Mouse (Mus musculus) embryonic facial prominence, embryonic 12.5 days (tissue): Measurements from ENCODE around the gene Neb. TPM values are rescaled to one million over a fixed set of nuclear protein-coding genes. Genes with fewer than 3 reads are reported as not detected.

Experiments
- ATAC-seq: fragments of 200-750 bp; cut with Nextera tagmentation; 2 replicates; pipeline ENCODE4 v1.8.0; 2017; ENCODE audit not compliant: insufficient number of reproducible peaks, insufficient read depth, low FRiP score, low TSS enrichment
- H3K27ac ChIP-seq: fragments of 300-500 bp; sonication (generic); 2 replicates; pipeline ENCODE4 v1.5.1; 2016; ENCODE audit warnings: mild to moderate bottlenecking
- H3K27me3 ChIP-seq: fragments of 300-500 bp; sonication (generic); 2 replicates; pipeline ENCODE4 v1.6.1; 2016; ENCODE audit warnings: mild to moderate bottlenecking, moderate library complexity
- H3K36me3 ChIP-seq: fragments of 300-500 bp; sonication (generic); 2 replicates; pipeline ENCODE4 v1.6.1; 2016; ENCODE audit warnings: mild to moderate bottlenecking
- H3K4me1 ChIP-seq: fragments of 300-500 bp; sonication (generic); 2 replicates; pipeline ENCODE4 v1.6.1; 2016
- H3K4me2 ChIP-seq: fragments of 300-500 bp; sonication (generic); replicated peaks from 2 replicates; pipeline ENCODE4 v1.6.1; 2016; ENCODE audit warnings: mild to moderate bottlenecking, moderate library complexity
- H3K4me3 ChIP-seq: fragments of 300-500 bp; sonication (generic); 2 replicates; pipeline ENCODE4 v1.5.1; 2016; ENCODE audit warnings: mild to moderate bottlenecking
- H3K9ac ChIP-seq: fragments of 300-500 bp; sonication (generic); 2 replicates; pipeline ENCODE4 v1.6.1; 2016; ENCODE audit warnings: mild to moderate bottlenecking, moderate library complexity
- H3K9me3 ChIP-seq: fragments of 300-500 bp; sonication (generic); 2 replicates; pipeline ENCODE4 v1.6.1; 2016; ENCODE audit warnings: mild to moderate bottlenecking, moderate library complexity
- WGBS: fragments of 180-500 bp; shearing (Covaris S2); methylation state at CpG from one replicate; pipeline ENCODE4 v1.1.7; 2016; 5-methylcytosine and 5-hydroxymethylcytosine counted together
- polyA plus RNA-seq: library from polyadenylated mRNA; unstranded; fragments of >200 nt; fragmentation: Nextera tagmentation; extraction: Ambion mirVana; gene quantifications from 2 replicates; pipeline ENCODE4 v1.2.1, GENCODE M21; 2016

The Neb gene
- polyA plus RNA-seq, 1 experiment from 2014 or later, result 30.8 TPM

DNA sequence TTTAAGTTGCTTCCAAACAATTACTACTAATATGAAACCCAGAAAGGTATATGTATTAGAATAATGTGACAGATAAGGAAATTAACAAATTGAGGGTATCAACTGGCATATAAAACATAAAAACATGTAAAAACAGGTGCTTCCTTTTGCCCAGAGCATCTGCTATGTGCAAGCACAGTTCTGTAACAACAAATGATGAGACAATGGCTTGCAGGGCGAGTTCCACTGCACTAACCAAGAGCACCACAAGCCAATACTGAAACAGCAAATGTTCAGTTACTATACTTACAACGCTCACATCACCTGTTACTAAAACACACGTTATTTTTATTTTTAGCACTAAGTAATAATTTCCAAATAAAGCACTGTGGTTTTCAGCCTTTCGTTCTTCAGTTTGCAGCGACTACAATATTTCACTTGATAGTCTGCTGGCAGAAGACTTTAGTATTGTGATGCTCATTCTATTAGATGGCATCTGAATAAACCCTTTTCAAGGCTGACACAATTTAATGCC, 34.3 kb upstream of the Neb start:
- Histone ChIP-seq H3K9ac (no peak overlapping the region), H3K4me2 (no peak overlapping the region), H3K36me3 (peaks cover 74% of the 10 kb centered on the region), H3K9me3 (peaks cover 26% of the 10 kb centered on the region), H3K4me3 (no peak overlapping the region), H3K4me1 (no peaks in the 10 kb centered on the region), H3K27ac (no peak overlapping the region), H3K27me3 (no peaks in the 10 kb centered on the region)
- ATAC-seq, result no peak
- 97% methylated on average over 5 of the region's 5 CpGs for WGBS

DNA sequence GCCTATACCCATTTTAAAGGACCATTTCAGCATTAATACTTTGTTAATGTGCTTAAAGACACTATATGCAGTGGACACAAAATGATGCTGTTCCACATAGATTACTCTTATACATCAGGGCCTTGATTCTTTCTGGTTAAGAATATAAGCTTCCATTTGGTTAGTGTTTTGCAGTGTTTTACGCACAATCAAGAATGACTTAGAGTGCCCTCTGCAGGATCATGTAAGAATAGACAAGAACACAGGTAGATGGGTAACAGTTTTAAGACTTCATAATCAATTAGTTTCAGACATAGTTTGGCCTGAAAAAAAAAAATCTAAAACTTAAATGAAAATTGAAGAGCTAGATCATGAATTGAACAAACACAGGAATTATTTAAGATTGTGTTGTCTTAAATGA, 28.2 kb upstream of the Neb start:
- 96% methylated on average over 1 of the region's 1 CpGs for WGBS
- Histone ChIP-seq H3K4me2 (no peak overlapping the region), H3K9me3 (peaks cover 21% of the 10 kb centered on the region), H3K27me3 (no peaks in the 10 kb centered on the region), H3K9ac (no peak overlapping the region), H3K27ac (no peak overlapping the region), H3K36me3 (peaks cover 64% of the 10 kb centered on the region), H3K4me1 (no peaks in the 10 kb centered on the region), H3K4me3 (no peak overlapping the region)
- no peak for ATAC-seq

- H3K9me3 ChIP-seq, result peaks cover 10% of the 10 kb centered on the region
- no peaks in the 10 kb centered on the region for H3K4me1 ChIP-seq
- H3K36me3 ChIP-seq, result peaks cover 58% of the 10 kb centered on the region
- no peak overlapping the region for H3K9ac ChIP-seq
- no peak overlapping the region for H3K27ac ChIP-seq
- no peak overlapping the region for H3K4me3 ChIP-seq
- ATAC-seq, result no peak
- H3K27me3 ChIP-seq, result no peaks in the 10 kb centered on the region
- H3K4me2 ChIP-seq, result no peak overlapping the region
- WGBS, result 93% methylated on average over 5 of the region's 5 CpGs
These were observed 27.0 kb upstream of the Neb start for GRCm38 (mm10) chr2:52405238-52405637.

DNA sequence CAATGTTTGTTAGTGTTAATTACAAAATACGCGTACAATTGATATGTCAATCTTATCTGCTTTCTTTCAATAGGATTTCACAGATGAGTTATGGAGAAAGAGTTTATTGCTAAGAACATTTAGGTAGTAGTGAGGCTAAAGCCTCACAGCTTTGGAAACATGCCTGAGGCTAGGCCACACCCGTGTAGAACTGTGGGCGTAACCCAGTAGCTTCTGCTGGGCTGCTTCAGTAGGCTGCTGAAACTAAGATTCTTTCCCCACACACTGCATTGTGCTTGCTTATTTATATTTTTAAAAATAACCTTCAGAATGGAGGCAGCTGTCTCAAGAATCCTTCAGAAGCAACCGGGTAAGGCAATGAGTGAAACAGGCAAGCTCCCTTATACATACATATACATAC, 16.3 kb upstream of the Neb start:
- Histone ChIP-seq H3K27me3 (no peaks in the 10 kb centered on the region), H3K27ac (no peak overlapping the region), H3K4me2 (no peak overlapping the region), H3K9ac (no peak overlapping the region), H3K36me3 (peaks cover 6% of the 10 kb centered on the region; the same call in 1 of the 2 replicates), H3K9me3 (no peaks in the 10 kb centered on the region), H3K4me1 (no peaks in the 10 kb centered on the region), H3K4me3 (no peak overlapping the region)
- no peak for ATAC-seq
- 86% methylated on average over 5 of the region's 5 CpGs for WGBS

- H3K4me1 ChIP-seq, result no peaks in the 10 kb centered on the region
- no peaks in the 10 kb centered on the region for H3K27me3 ChIP-seq
- no peak overlapping the region for H3K9ac ChIP-seq
- no peak overlapping the region for H3K27ac ChIP-seq
- H3K4me2 ChIP-seq, result no peak overlapping the region
- no peak overlapping the region for H3K4me3 ChIP-seq
- ATAC-seq, result no peak
- 81% methylated on average over 2 of the region's 2 CpGs for WGBS
- H3K36me3 ChIP-seq, result no peaks in the 10 kb centered on the region
- no peaks in the 10 kb centered on the region for H3K9me3 ChIP-seq
These were observed 12.2 kb upstream of the Neb start for GRCm38 (mm10) chr2:52390415-52390975.

DNA sequence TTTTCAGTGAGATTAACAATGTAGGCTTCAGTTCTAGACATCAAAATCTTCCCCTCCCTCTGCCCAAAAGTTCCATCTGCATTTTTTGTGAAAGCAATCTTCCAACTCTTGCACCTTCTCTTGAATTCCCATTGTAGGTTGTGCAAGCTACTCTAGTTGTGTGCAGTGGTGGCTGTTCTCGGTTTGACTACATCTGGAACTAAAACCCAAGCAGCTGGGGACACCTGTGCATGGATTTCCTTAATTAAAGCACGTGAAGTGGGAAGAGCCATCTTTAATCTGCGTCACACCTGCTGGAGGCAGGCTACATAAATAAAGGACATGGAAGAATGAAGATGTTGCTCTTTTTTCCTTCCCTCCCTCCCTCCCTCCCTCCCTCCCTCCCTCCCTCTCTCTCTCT, 11.7 kb upstream of the Neb start:
- H3K4me2 ChIP-seq, result no peak overlapping the region
- no peak overlapping the region for H3K4me3 ChIP-seq
- 72% methylated on average over 3 of the region's 3 CpGs for WGBS
- ATAC-seq, result no peak
- H3K36me3 ChIP-seq, result no peaks in the 10 kb centered on the region
- no peak overlapping the region for H3K27ac ChIP-seq
- H3K4me1 ChIP-seq, result no peaks in the 10 kb centered on the region
- no peaks in the 10 kb centered on the region for H3K27me3 ChIP-seq
- no peak overlapping the region for H3K9ac ChIP-seq
- H3K9me3 ChIP-seq, result no peaks in the 10 kb centered on the region

- Histone ChIP-seq H3K9ac (no peak overlapping the region), H3K9me3 (no peaks in the 10 kb centered on the region), H3K36me3 (no peaks in the 10 kb centered on the region), H3K27ac (no peak overlapping the region), H3K27me3 (no peaks in the 10 kb centered on the region), H3K4me2 (no peak overlapping the region), H3K4me1 (no peaks in the 10 kb centered on the region), H3K4me3 (no peak overlapping the region)
- ATAC-seq, result no peak
- 84% methylated on average over 6 of the region's 6 CpGs for WGBS
These were observed 8.2 kb upstream of the Neb start for GRCm38 (mm10) chr2:52386451-52386850.

- H3K9ac ChIP-seq, result no peak overlapping the region
- no peaks in the 10 kb centered on the region for H3K27me3 ChIP-seq
- H3K27ac ChIP-seq, result no peak overlapping the region
- WGBS, result 54% methylated on average over 7 of the region's 7 CpGs
- H3K9me3 ChIP-seq, result no peaks in the 10 kb centered on the region
- no peaks in the 10 kb centered on the region for H3K36me3 ChIP-seq
- ATAC-seq, result no peak
- H3K4me3 ChIP-seq, result no peak overlapping the region
- no peaks in the 10 kb centered on the region for H3K4me1 ChIP-seq
- no peak overlapping the region for H3K4me2 ChIP-seq
These were observed 7.8 kb upstream of the Neb start for GRCm38 (mm10) chr2:52386037-52386436.

DNA sequence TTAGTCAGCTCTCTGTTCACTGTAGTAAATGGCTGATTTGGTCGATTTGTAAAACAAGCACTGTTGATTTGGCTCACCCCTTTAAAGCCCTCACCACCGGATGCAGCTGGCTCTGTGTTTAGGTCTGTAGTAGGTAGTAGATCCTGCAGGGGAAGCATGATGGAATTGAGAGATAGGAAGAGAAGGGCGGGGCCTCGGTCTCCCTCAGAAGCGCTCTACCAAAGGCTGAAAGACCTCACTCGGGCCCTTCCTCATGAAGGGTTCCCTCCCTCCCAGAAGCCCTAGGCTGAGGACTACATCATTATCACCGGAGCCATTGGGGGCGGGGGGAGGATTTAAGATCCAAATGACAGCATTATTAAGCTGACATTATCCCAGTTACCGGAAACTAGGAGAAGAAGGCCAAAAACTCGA, 581 bp upstream of the Neb start:
- ATAC-seq, result no peak
- H3K27ac ChIP-seq, result no peak overlapping the region
- H3K36me3 ChIP-seq, result no peaks in the 10 kb centered on the region
- no peak overlapping the region for H3K9ac ChIP-seq
- WGBS, result 72% methylated on average over 10 of the region's 10 CpGs
- H3K9me3 ChIP-seq, result no peaks in the 10 kb centered on the region
- no peaks in the 10 kb centered on the region for H3K4me1 ChIP-seq
- H3K4me2 ChIP-seq, result no peak overlapping the region
- H3K27me3 ChIP-seq, result no peaks in the 10 kb centered on the region
- no peak overlapping the region for H3K4me3 ChIP-seq

GRCm38 (mm10) chr2:52377706-52378447, 397 bp downstream of the Neb start:
- Histone ChIP-seq H3K27ac (no peak overlapping the region), H3K4me2 (no peak overlapping the region), H3K4me1 (no peaks in the 10 kb centered on the region), H3K36me3 (no peaks in the 10 kb centered on the region), H3K27me3 (no peaks in the 10 kb centered on the region), H3K9ac (no peak overlapping the region), H3K4me3 (no peak overlapping the region), H3K9me3 (no peaks in the 10 kb centered on the region)
- WGBS, result 50% methylated on average over 13 of the region's 13 CpGs
- ATAC-seq, result no peak

- WGBS, result 90% methylated on average over 6 of the region's 6 CpGs
- Histone ChIP-seq H3K36me3 (no peaks in the 10 kb centered on the region), H3K4me3 (no peak overlapping the region), H3K4me1 (no peaks in the 10 kb centered on the region), H3K4me2 (no peak overlapping the region), H3K27ac (no peak overlapping the region), H3K9me3 (no peaks in the 10 kb centered on the region), H3K27me3 (no peaks in the 10 kb centered on the region), H3K9ac (no peak overlapping the region)
- no peak for ATAC-seq
These were observed 3.6 kb downstream of the Neb start for GRCm38 (mm10) chr2:52374706-52375105.

DNA sequence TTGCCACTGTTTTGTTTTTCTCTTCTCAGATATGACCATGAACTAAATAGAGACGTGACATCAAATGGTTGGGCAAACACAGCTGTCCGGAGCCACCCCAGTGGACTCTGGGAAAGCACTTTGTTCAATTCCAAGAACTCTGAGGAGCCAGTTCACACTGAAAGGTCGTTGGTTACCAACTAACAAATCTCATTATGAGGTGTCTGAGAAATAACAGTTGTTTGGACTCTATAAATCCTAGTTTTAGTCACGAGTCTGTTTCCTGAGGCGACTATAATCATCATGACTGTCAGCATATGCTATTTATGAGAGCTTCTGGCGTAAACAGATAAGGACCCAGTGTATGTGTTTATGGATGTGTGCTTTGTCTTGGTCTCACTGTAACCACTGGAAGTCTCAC, 5.8 kb downstream of the Neb start:
- Histone ChIP-seq H3K27me3 (no peaks in the 10 kb centered on the region), H3K36me3 (no peaks in the 10 kb centered on the region), H3K9me3 (no peaks in the 10 kb centered on the region), H3K4me3 (no peak overlapping the region), H3K4me2 (no peak overlapping the region), H3K9ac (no peak overlapping the region), H3K4me1 (no peaks in the 10 kb centered on the region), H3K27ac (no peak overlapping the region)
- WGBS, result 87% methylated on average over 6 of the region's 6 CpGs
- ATAC-seq, result no peak
